Mouse (Mus musculus) ES-E14 (cell line): Measurements from ENCODE around the gene Hic2. TPM values are rescaled to one million over a fixed set of nuclear protein-coding genes. Genes with fewer than 3 reads are reported as not detected.

Source experiments
- DNase-seq: peaks from one replicate; pipeline ENCODE4 v3.0.0-alpha.2; 2013; ENCODE audit warnings: low read depth, low spot score
- H3K27ac ChIP-seq: 2 replicates; pipeline ENCODE4 v1.5.1; 2012; ENCODE audit warnings: low read depth, mild to moderate bottlenecking, low read length, moderate library complexity, mixed read lengths; ENCODE audit not compliant: poor library complexity, insufficient read depth, severe bottlenecking
- H3K36me3 ChIP-seq: 2 replicates; pipeline ENCODE4 v1.6.1; 2012; ENCODE audit warnings: mild to moderate bottlenecking, low read length, moderate library complexity, mixed read lengths; ENCODE audit not compliant: control insufficient read depth, poor library complexity, insufficient read depth, severe bottlenecking
- H3K4me1 ChIP-seq, 2 experiments: fragments of 150-350 bp in 1 of 2; sonication (generic) in 1 of 2; 2 replicates each; pipeline ENCODE4 v1.6.1; 2012; ENCODE audit warnings: low read length in 2 of 2, mild to moderate bottlenecking in 1 of 2, mixed read lengths in 1 of 2; ENCODE audit not compliant: control insufficient read depth in 2 of 2, insufficient read depth in 2 of 2, poor library complexity in 1 of 2
- H3K4me3 ChIP-seq, 2 experiments: fragments of 150-350 bp in 1 of 2; sonication (generic) in 1 of 2; 2 replicates each; pipeline ENCODE4 v1.5.1; 2012; ENCODE audit warnings: low read length in 2 of 2, low read depth in 1 of 2, mild to moderate bottlenecking in 1 of 2, mixed read lengths in 1 of 2; ENCODE audit not compliant: insufficient read depth in 1 of 2, poor library complexity in 1 of 2, severe bottlenecking in 1 of 2
- H3K9ac ChIP-seq: 2 replicates; pipeline ENCODE4 v1.6.1; 2012; ENCODE audit warnings: low read depth, mild to moderate bottlenecking, low read length, mixed read lengths; ENCODE audit not compliant: poor library complexity, insufficient read depth, severe bottlenecking
- H3K9me3 ChIP-seq: fragments of 150-350 bp; sonication (generic); 2 replicates; pipeline ENCODE4 v1.6.1; 2012; ENCODE audit warnings: low read depth, mild to moderate bottlenecking, low read length; ENCODE audit not compliant: control insufficient read depth, insufficient read depth
- CHD2 ChIP-seq: IDR thresholded peaks from 2 replicates; pipeline ENCODE4 v1.6.1; 2014; ENCODE audit warnings: mild to moderate bottlenecking, low read depth, low read length, inconsistent platforms
- HCFC1 ChIP-seq: IDR thresholded peaks from 2 replicates; pipeline ENCODE4 v1.6.1; 2012; ENCODE audit warnings: low read length, inconsistent platforms, borderline replicate concordance; ENCODE audit not compliant: insufficient read depth
- MAFK ChIP-seq: IDR thresholded peaks from 2 replicates; pipeline ENCODE4 v1.6.1; 2014; ENCODE audit warnings: mild to moderate bottlenecking, low read depth, low read length, inconsistent platforms; ENCODE audit not compliant: insufficient read depth
- ZC3H11A ChIP-seq: IDR thresholded peaks from 2 replicates; pipeline ENCODE4 v1.6.1; 2012; ENCODE audit warnings: low read depth, mild to moderate bottlenecking, inconsistent platforms, low read length, borderline replicate concordance
- ZNF384 ChIP-seq: IDR thresholded peaks from 2 replicates; pipeline ENCODE4 v1.6.1; 2012; ENCODE audit warnings: low read depth, low read length, inconsistent platforms
- in situ Hi-C, 2 experiments: fragments of 600-800 bp; cut with MboI; formaldehyde crosslinking; loops; one replicate each; pipeline ENCODE4 v1.15.1; 2025; ENCODE audit warnings: low sequenced_read_pairs in 2 of 2, inconsistent platforms in 1 of 2; ENCODE audit not compliant: unreplicated experiment in 2 of 2
- total RNA-seq: library from RNA; depleted of rRNA; stranded (reverse); fragments of 300-350 nt; gene quantifications from 2 replicates; pipeline ENCODE4 v1.2.3, GENCODE M21; 2012

The Hic2 gene
- total RNA-seq, 1 experiment = 35.9 TPM

GRCm38 (mm10) chr16:17247727-17248126, 14.4 kb downstream of the Hic2 start:
- TF ChIP-seq ZC3H11A = no peak
- no peaks in the 10 kb centered on the region for H3K36me3 ChIP-seq
- no peak for DNase-seq
- no peaks in the 10 kb centered on the region for H3K9me3 ChIP-seq
- H3K27ac ChIP-seq = no peak overlapping the region
- no peak overlapping the region; the same call in 1 of the 2 replicates for H3K9ac ChIP-seq
- in situ Hi-C loops = no loop called here
- no peak overlapping the region for H3K4me3 ChIP-seq
- peaks cover 39 to 56% of the 10 kb centered on the region in 2 experiments for H3K4me1 ChIP-seq

DNA sequence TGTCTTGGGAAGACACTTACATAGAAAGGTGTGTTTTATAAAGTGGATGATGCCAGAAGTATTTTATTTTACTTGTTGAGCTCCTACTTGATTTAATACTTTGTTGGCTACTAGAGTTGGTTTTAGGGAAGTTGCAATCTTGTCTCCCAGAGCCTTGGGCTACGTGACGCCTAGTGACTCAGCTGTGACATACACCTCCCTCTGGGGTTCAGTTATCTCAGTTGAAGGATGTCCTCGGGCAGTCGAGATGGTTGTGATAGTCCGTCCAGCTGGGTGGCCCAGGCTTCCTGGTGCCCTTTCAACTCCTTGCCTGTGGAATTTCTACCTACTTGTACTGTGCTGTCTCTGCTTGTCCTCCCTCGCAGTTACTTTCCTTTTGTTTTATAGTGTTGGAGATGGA, 15.8 kb downstream of the Hic2 start:
- no peak for DNase-seq
- Histone ChIP-seq H3K27ac (0 out of 2 replicates have a peak overlapping the region, but pooled peaks have one; percentile 48), H3K4me3 (no peak overlapping the region), H3K9ac (no peak overlapping the region), H3K4me1 (peaks cover 44 to 62% of the 10 kb centered on the region in 2 experiments), H3K9me3 (no peaks in the 10 kb centered on the region), H3K36me3 (no peaks in the 10 kb centered on the region)
- in situ Hi-C loops = no loop called here
- TF ChIP-seq ZC3H11A = no peak
- TF ChIP-seq ZNF384 = no peak
- no peak for TF ChIP-seq MAFK

- peak overlapping the region; percentile 76 for H3K27ac ChIP-seq
- TF ChIP-seq CHD2 (no peak), HCFC1 (no peak), ZC3H11A (no peak), MAFK (no peak)
- in situ Hi-C loops = no loop called here
- DNase-seq = no peak
- H3K36me3 ChIP-seq = peaks cover 11% of the 10 kb centered on the region
- H3K4me3 ChIP-seq = no peak overlapping the region
- peaks cover 29 to 54% of the 10 kb centered on the region in 2 experiments for H3K4me1 ChIP-seq
- no peak overlapping the region; the same call in 1 of the 2 replicates for H3K9ac ChIP-seq
- H3K9me3 ChIP-seq = no peaks in the 10 kb centered on the region
Observed at GRCm38 (mm10) chr16:17251539-17251938, 18.2 kb downstream of the Hic2 start.

GRCm38 (mm10) chr16:17252086-17252726, 18.8 kb downstream of the Hic2 start:
- TF ChIP-seq MAFK (no peak), CHD2 (no peak), ZNF384 (no peak)
- H3K4me1 ChIP-seq = peaks cover 29 to 54% of the 10 kb centered on the region in 2 experiments
- DNase-seq = no peak
- H3K36me3 ChIP-seq = peaks cover 14% of the 10 kb centered on the region
- H3K4me3 ChIP-seq = no peak overlapping the region
- in situ Hi-C loops = no loop called here
- peak overlapping the region; percentile 18; the same call in 1 of the 2 replicates for H3K9ac ChIP-seq
- peak overlapping the region; percentile 76; the same call in 1 of the 2 replicates for H3K27ac ChIP-seq
- no peaks in the 10 kb centered on the region for H3K9me3 ChIP-seq

GRCm38 (mm10) chr16:17252841-17253240, 19.5 kb downstream of the Hic2 start:
- H3K9me3 ChIP-seq = no peaks in the 10 kb centered on the region
- DNase-seq = peak; percentile 67
- no peak overlapping the region for H3K4me3 ChIP-seq
- H3K4me1 ChIP-seq = peaks cover 29 to 52% of the 10 kb centered on the region in 2 experiments
- peaks cover 20% of the 10 kb centered on the region for H3K36me3 ChIP-seq
- peak overlapping the region; percentile 18; the same call in 1 of the 2 replicates for H3K9ac ChIP-seq
- TF ChIP-seq ZNF384 (no peak), HCFC1 (no peak), MAFK (no peak), CHD2 (no peak), ZC3H11A (no peak)
- peak overlapping the region; percentile 76; the same call in 1 of the 2 replicates for H3K27ac ChIP-seq
- in situ Hi-C loops = no loop called here
